Mouse (Mus musculus): ENCODE measurements around the gene Sema3b. TPM values are rescaled to one million over a fixed set of nuclear protein-coding genes. Genes with fewer than 3 reads are reported as not detected.

Gene Sema3b
- polyA plus RNA-seq, 1 experiment from 2014 or later, result 18.0 TPM

DNA sequence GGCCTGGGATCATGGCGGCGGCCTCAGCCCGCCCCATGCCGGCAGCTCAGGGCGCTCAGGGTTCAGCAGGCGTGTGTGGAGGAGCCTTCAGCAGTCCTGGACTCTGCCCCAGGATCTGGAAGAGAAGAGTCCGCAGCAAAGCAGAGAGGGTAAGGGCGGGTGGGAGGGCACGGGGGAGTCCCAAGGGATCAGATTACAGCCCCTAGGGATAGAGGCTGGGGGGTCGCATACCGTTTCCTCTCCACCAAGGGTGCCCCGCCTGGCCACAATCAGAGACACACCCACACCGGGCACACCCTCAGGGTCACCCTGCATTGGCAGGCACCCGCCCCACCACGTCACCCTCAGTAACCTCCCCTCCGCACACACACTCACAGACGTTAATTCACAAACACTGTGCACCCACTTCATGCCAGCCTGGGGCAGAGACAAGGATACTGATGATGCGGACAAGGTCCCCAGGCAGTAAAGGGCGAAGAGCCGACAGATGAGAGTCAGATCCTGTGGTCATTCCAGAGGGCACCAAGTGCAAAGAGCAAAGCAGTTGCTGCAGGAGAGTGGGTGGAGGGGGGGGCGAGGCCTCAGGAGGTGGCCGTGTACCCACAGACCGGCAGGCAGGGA, 3.9 kb downstream of the Sema3b start:
- Histone ChIP-seq H3K4me3 (ENCODE audit: low read depth, low read length) (peak overlapping the region; percentile 19; the same call in 1 of the 2 replicates), H3K9ac (ENCODE audit: low read depth, low read length) (peak overlapping the region; percentile 55), H3K4me2 (ENCODE audit: low read depth, low read length) (peak overlapping the region; percentile 43), H3K9me3 (ENCODE audit: control insufficient read depth, low read length) (no peaks in the 10 kb centered on the region), H3K27ac (replicated peaks; ENCODE audit: low read depth, low read length) (peak overlapping the region; percentile 52), H3K4me1 (ENCODE audit: control insufficient read depth, insufficient read depth, low read length) (peaks cover 46% of the 10 kb centered on the region), H3K36me3 (ENCODE audit: control insufficient read depth, insufficient read depth, low read length) (no peaks in the 10 kb centered on the region), H3K27me3 (replicated peaks; ENCODE audit: control insufficient read depth, insufficient read depth, low read length) (no peaks in the 10 kb centered on the region)
- WGBS, result 35% methylated on average over 20 of the region's 23 CpGs
- ATAC-seq (ENCODE audit: low read depth) (peak; percentile 24; the same call in 1 of the 2 replicates), DNase-seq (ENCODE audit: low spot score) (no peak)

GRCm38 (mm10) chr9:107603251-107603650, 5.8 kb downstream of the Sema3b start:
- Histone ChIP-seq H3K9ac (ENCODE audit: low read depth, low read length) (no peak overlapping the region), H3K4me1 (ENCODE audit: control insufficient read depth, insufficient read depth, low read length) (peaks cover 35% of the 10 kb centered on the region)
- 82% methylated on average over 6 of the region's 6 CpGs for WGBS

GRCm38 (mm10) chr9:107602068-107602648, 6.9 kb downstream of the Sema3b start:
- Histone ChIP-seq H3K36me3 (ENCODE audit: control insufficient read depth, insufficient read depth, low read length) (no peaks in the 10 kb centered on the region), H3K9ac (ENCODE audit: low read depth, low read length) (peak overlapping the region; percentile 32; the same call in 1 of the 2 replicates), H3K27ac (replicated peaks; ENCODE audit: low read depth, low read length) (0 out of 2 replicates have a peak overlapping the region, but pooled peaks have one; percentile 28), H3K27me3 (replicated peaks; ENCODE audit: control insufficient read depth, insufficient read depth, low read length) (no peaks in the 10 kb centered on the region), H3K4me3 (ENCODE audit: low read depth, low read length) (no peak overlapping the region), H3K4me1 (ENCODE audit: control insufficient read depth, insufficient read depth, low read length) (peaks cover 24% of the 10 kb centered on the region), H3K9me3 (ENCODE audit: control insufficient read depth, low read length) (no peaks in the 10 kb centered on the region), H3K4me2 (ENCODE audit: low read depth, low read length) (peak overlapping the region; percentile 10; the same call in 1 of the 2 replicates)
- peak; percentile 75 for ATAC-seq (ENCODE audit: low read depth)
- WGBS, result 5% methylated on average over 10 of the region's 10 CpGs
- DNase-seq (ENCODE audit: low spot score), result peak; percentile 91

More at GRCm38 (mm10) chr9:107603251-107603650, 5.8 kb downstream of the Sema3b start:
- DNase-seq (ENCODE audit: low spot score) (no peak), ATAC-seq (ENCODE audit: low read depth) (no peak)
- Histone ChIP-seq H3K9me3 (ENCODE audit: control insufficient read depth, low read length) (no peaks in the 10 kb centered on the region), H3K27me3 (replicated peaks; ENCODE audit: control insufficient read depth, insufficient read depth, low read length) (no peaks in the 10 kb centered on the region), H3K36me3 (ENCODE audit: control insufficient read depth, insufficient read depth, low read length) (no peaks in the 10 kb centered on the region), H3K27ac (replicated peaks; ENCODE audit: low read depth, low read length) (no peak overlapping the region), H3K4me2 (ENCODE audit: low read depth, low read length) (no peak overlapping the region), H3K4me3 (ENCODE audit: low read depth, low read length) (no peak overlapping the region)

- WGBS, result 90% methylated on average over 11 of the region's 11 CpGs
- DNase-seq (ENCODE audit: low spot score) (no peak), ATAC-seq (ENCODE audit: low read depth) (no peak)
These were observed 7.8 kb downstream of the Sema3b start for GRCm38 (mm10) chr9:107601275-107601674.

DNA sequence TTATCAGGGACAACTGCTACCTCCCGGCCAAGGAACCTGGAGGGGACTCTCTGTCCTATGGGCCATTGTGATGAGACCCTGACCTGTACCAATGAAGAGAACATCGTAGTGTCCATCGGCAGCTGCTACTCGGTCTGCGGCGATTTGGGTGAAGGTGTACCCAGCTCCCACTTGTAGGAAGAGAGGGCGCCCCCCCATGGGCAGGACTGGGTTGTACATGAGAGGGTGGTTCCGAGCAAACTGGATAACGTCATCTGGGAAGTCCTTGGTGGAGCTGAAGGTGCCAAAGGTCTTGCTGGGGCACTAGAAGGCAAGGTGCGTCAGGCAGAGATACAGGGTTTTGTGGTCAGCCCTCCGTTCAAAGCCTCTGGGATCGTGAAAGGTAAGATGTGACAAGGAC, 8.3 kb downstream of the Sema3b start:
- Histone ChIP-seq H3K9ac (ENCODE audit: low read depth, low read length) (no peak overlapping the region), H3K9me3 (ENCODE audit: control insufficient read depth, low read length) (no peaks in the 10 kb centered on the region), H3K4me1 (ENCODE audit: control insufficient read depth, insufficient read depth, low read length) (peaks cover 20% of the 10 kb centered on the region), H3K4me3 (ENCODE audit: low read depth, low read length) (no peak overlapping the region), H3K27me3 (replicated peaks; ENCODE audit: control insufficient read depth, insufficient read depth, low read length) (no peaks in the 10 kb centered on the region), H3K4me2 (ENCODE audit: low read depth, low read length) (no peak overlapping the region), H3K27ac (replicated peaks; ENCODE audit: low read depth, low read length) (no peak overlapping the region), H3K36me3 (ENCODE audit: control insufficient read depth, insufficient read depth, low read length) (no peaks in the 10 kb centered on the region)
- ATAC-seq (ENCODE audit: low read depth) (no peak), DNase-seq (ENCODE audit: low spot score) (no peak)
- WGBS, result 83% methylated on average over 12 of the region's 12 CpGs

More at GRCm38 (mm10) chr9:107601275-107601674, 7.8 kb downstream of the Sema3b start:
- Histone ChIP-seq H3K27ac (replicated peaks; ENCODE audit: low read depth, low read length) (no peak overlapping the region), H3K4me3 (ENCODE audit: low read depth, low read length) (no peak overlapping the region), H3K9me3 (ENCODE audit: control insufficient read depth, low read length) (no peaks in the 10 kb centered on the region), H3K4me2 (ENCODE audit: low read depth, low read length) (no peak overlapping the region), H3K4me1 (ENCODE audit: control insufficient read depth, insufficient read depth, low read length) (peaks cover 20% of the 10 kb centered on the region), H3K27me3 (replicated peaks; ENCODE audit: control insufficient read depth, insufficient read depth, low read length) (no peaks in the 10 kb centered on the region), H3K9ac (ENCODE audit: low read depth, low read length) (no peak overlapping the region), H3K36me3 (ENCODE audit: control insufficient read depth, insufficient read depth, low read length) (no peaks in the 10 kb centered on the region)

GRCm38 (mm10) chr9:107599842-107600241, 9.2 kb downstream of the Sema3b start:
- H3K27me3 ChIP-seq (replicated peaks; ENCODE audit: control insufficient read depth, insufficient read depth, low read length), result no peaks in the 10 kb centered on the region
- no peak for ATAC-seq (ENCODE audit: low read depth)
- H3K4me1 ChIP-seq (ENCODE audit: control insufficient read depth, insufficient read depth, low read length), result peaks cover 14% of the 10 kb centered on the region
- DNase-seq (ENCODE audit: low spot score), result no peak
- 69% methylated on average over 14 of the region's 14 CpGs for WGBS
- H3K4me2 ChIP-seq (ENCODE audit: low read depth, low read length), result no peak overlapping the region
- no peak overlapping the region for H3K9ac ChIP-seq (ENCODE audit: low read depth, low read length)
- no peak overlapping the region for H3K27ac ChIP-seq (replicated peaks; ENCODE audit: low read depth, low read length)
- no peak overlapping the region for H3K4me3 ChIP-seq (ENCODE audit: low read depth, low read length)
- H3K36me3 ChIP-seq (ENCODE audit: control insufficient read depth, insufficient read depth, low read length), result no peaks in the 10 kb centered on the region
- no peaks in the 10 kb centered on the region for H3K9me3 ChIP-seq (ENCODE audit: control insufficient read depth, low read length)

- 92% methylated on average over 9 of the region's 9 CpGs for WGBS
- H3K9me3 ChIP-seq (ENCODE audit: control insufficient read depth, low read length), result no peaks in the 10 kb centered on the region
These were observed 9.6 kb downstream of the Sema3b start for GRCm38 (mm10) chr9:107599433-107599832.

DNA sequence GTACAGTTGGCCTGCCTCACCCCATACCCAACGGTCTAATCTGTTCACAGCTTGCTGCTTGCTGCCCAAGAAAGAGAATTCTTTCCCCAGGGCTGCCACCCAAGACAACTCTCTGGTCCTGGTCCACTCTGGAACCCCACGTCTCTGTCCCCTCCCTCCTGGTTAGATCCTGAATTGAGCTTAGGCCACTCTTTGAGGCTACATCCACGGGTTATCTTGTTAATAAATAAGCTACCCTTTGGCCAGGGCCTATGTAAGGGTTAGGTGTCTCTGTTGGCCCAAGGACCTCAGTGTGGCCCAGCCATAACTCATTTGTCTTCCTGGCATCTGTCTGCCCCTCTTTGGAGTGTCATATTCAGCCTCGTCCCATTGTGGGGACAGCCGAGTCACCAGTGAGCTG, 10.6 kb downstream of the Sema3b start:
- no peak for DNase-seq (ENCODE audit: low spot score)
- no peak for ATAC-seq (ENCODE audit: low read depth)
- Histone ChIP-seq H3K9me3 (ENCODE audit: control insufficient read depth, low read length) (no peaks in the 10 kb centered on the region), H3K36me3 (ENCODE audit: control insufficient read depth, insufficient read depth, low read length) (peaks cover 10% of the 10 kb centered on the region; the same call in 1 of the 2 replicates), H3K4me2 (ENCODE audit: low read depth, low read length) (no peak overlapping the region), H3K27ac (replicated peaks; ENCODE audit: low read depth, low read length) (no peak overlapping the region), H3K4me1 (ENCODE audit: control insufficient read depth, insufficient read depth, low read length) (peaks cover 4% of the 10 kb centered on the region; the same call in 1 of the 2 replicates), H3K4me3 (ENCODE audit: low read depth, low read length) (no peak overlapping the region), H3K27me3 (replicated peaks; ENCODE audit: control insufficient read depth, insufficient read depth, low read length) (no peaks in the 10 kb centered on the region), H3K9ac (ENCODE audit: low read depth, low read length) (peak overlapping the region; percentile 34; the same call in 1 of the 2 replicates)
- 77% methylated on average over 5 of the region's 5 CpGs for WGBS

More at GRCm38 (mm10) chr9:107599433-107599832, 9.6 kb downstream of the Sema3b start:
- H3K4me3 ChIP-seq (ENCODE audit: low read depth, low read length), result no peak overlapping the region
- H3K9ac ChIP-seq (ENCODE audit: low read depth, low read length), result no peak overlapping the region
- no peak overlapping the region for H3K4me2 ChIP-seq (ENCODE audit: low read depth, low read length)
- no peaks in the 10 kb centered on the region for H3K27me3 ChIP-seq (replicated peaks; ENCODE audit: control insufficient read depth, insufficient read depth, low read length)
- DNase-seq (ENCODE audit: low spot score) (no peak), ATAC-seq (ENCODE audit: low read depth) (no peak)
- H3K36me3 ChIP-seq (ENCODE audit: control insufficient read depth, insufficient read depth, low read length), result no peaks in the 10 kb centered on the region; the same call in 1 of the 2 replicates
- no peak overlapping the region for H3K27ac ChIP-seq (replicated peaks; ENCODE audit: low read depth, low read length)
- H3K4me1 ChIP-seq (ENCODE audit: control insufficient read depth, insufficient read depth, low read length), result peaks cover 10% of the 10 kb centered on the region

Data from embryonic facial prominence, embryonic 14.5 days (tissue).